Mouse (Mus musculus) ovary, adult 18-20 months (tissue): Measurements from ENCODE around the gene P2rx3.

Source experiments
- DNase-seq: peaks from one replicate; pipeline ENCODE4 v3.0.0; 2022; ENCODE audit warnings: low spot score, mixed read lengths

P2rx3 gene

GRCm38 (mm10) chr2:85037047-85038026 is at the start of gene P2rx3, which contains the start of gene Ssrp1:
Gene P2rx3 (minus strand): TSS chr2:85037462.
Gene Ssrp1 (plus strand): TSS chr2:85037234.
- DNase-seq = peak; percentile 79

GRCm38 (mm10) chr2:85073751-85074150 is 36.5 kb upstream of the P2rx3 start:
- no peak for DNase-seq

GRCm38 (mm10) chr2:85071921-85072320 is 34.7 kb upstream of the P2rx3 start:
- DNase-seq = no peak

GRCm38 (mm10) chr2:85070086-85070485 is 32.8 kb upstream of the P2rx3 start:
- DNase-seq = no peak

- no peak for DNase-seq
Measured at GRCm38 (mm10) chr2:85068626-85069025, 31.4 kb upstream of the P2rx3 start.

- DNase-seq = no peak
Measured at GRCm38 (mm10) chr2:85067903-85068625, 30.8 kb upstream of the P2rx3 start.

- no peak for DNase-seq
Measured at GRCm38 (mm10) chr2:85066937-85067336, 29.7 kb upstream of the P2rx3 start.

GRCm38 (mm10) chr2:85065141-85065875 is 28.0 kb upstream of the P2rx3 start:
- no peak for DNase-seq

GRCm38 (mm10) chr2:85061107-85061541 is 23.9 kb upstream of the P2rx3 start:
- no peak for DNase-seq

- DNase-seq = peak; percentile 54
Measured at GRCm38 (mm10) chr2:85060591-85061060, 23.4 kb upstream of the P2rx3 start.

- DNase-seq = no peak
Measured at GRCm38 (mm10) chr2:85059677-85060076, 22.4 kb upstream of the P2rx3 start.

GRCm38 (mm10) chr2:85056711-85057110 is 19.4 kb upstream of the P2rx3 start:
- no peak for DNase-seq

- DNase-seq = no peak
Measured at GRCm38 (mm10) chr2:85053192-85053816, 16.0 kb upstream of the P2rx3 start.

GRCm38 (mm10) chr2:85050746-85051145 is 13.5 kb upstream of the P2rx3 start:
- DNase-seq = no peak

GRCm38 (mm10) chr2:85050001-85050634 is 12.9 kb upstream of the P2rx3 start:
- peak; percentile 69 for DNase-seq

- DNase-seq = no peak
Measured at GRCm38 (mm10) chr2:85049277-85049676, 12.0 kb upstream of the P2rx3 start.

GRCm38 (mm10) chr2:85048168-85048751 is 11.0 kb upstream of the P2rx3 start:
- peak; percentile 69 for DNase-seq

GRCm38 (mm10) chr2:85047596-85048167 is 10.4 kb upstream of the P2rx3 start, which contains the start of gene Tnks1bp1:
Gene Tnks1bp1 (plus strand): TSS chr2:85048022.
- peak; percentile 95 for DNase-seq

- no peak for DNase-seq
Measured at GRCm38 (mm10) chr2:85047081-85047480, 9.8 kb upstream of the P2rx3 start.

GRCm38 (mm10) chr2:85046222-85046621 is 9.0 kb upstream of the P2rx3 start:
- no peak for DNase-seq
